Mouse (Mus musculus) large intestine, adult 2 months (tissue): ENCODE data around the gene Sprr3. TPM values are rescaled to one million over a fixed set of nuclear protein-coding genes. Genes with fewer than 3 reads are reported as not detected.
"Not testable (repeated sequence)": the region's sequence is repeated elsewhere in the genome, so short reads cannot be mapped to it uniquely, and the experiment has no call there.

Source experiments
- DNase-seq: peaks from one replicate; pipeline ENCODE4 v3.0.0-alpha.2; 2012; ENCODE audit warnings: low read depth, low spot score
- WGBS: fragments of 180-500 bp; shearing (Covaris S2); methylation state at CpG from one replicate; pipeline ENCODE4 v1.1.7; 2018; 5-methylcytosine and 5-hydroxymethylcytosine counted together
- polyA plus RNA-seq: library from polyadenylated mRNA; depleted of rRNA; stranded (reverse); fragments of >200 nt; gene quantifications from 2 replicates; pipeline ENCODE4 v1.2.3, GENCODE M21; 2012; rRNA removed

The Sprr3 gene
- polyA plus RNA-seq: 0.37 TPM in 1 of 2 replicates, not detected in the other

GRCm38 (mm10) chr3:92458620-92459019 lies at the start of gene Sprr3:
Sprr3 (minus strand) TSS chr3:92458720.
- DNase-seq: no peak
- WGBS: 51% methylated on average over 2 of the region's 2 CpGs

- 57% methylated on average over 1 of the region's 1 CpGs for WGBS
- no peak for DNase-seq
These were observed 49.7 kb upstream of the Sprr3 start for GRCm38 (mm10) chr3:92508185-92508584.

- DNase-seq: no peak
These were observed 45.0 kb upstream of the Sprr3 start for GRCm38 (mm10) chr3:92503528-92503927.

- WGBS: 75% methylated on average over 1 of the region's 1 CpGs
- no peak for DNase-seq
These were observed 41.9 kb upstream of the Sprr3 start, which contains the start of gene Sprr4 for GRCm38 (mm10) chr3:92500393-92500792. Sprr4 (minus strand) TSS chr3:92500493.

GRCm38 (mm10) chr3:92490262-92490661 lies 31.7 kb upstream of the Sprr3 start:
- not testable (repeated sequence) for DNase-seq

- WGBS: 9% methylated on average over 1 of the region's 1 CpGs
- DNase-seq: no peak
These were observed 27.8 kb upstream of the Sprr3 start for GRCm38 (mm10) chr3:92486307-92486706.

- peak; percentile 44 for DNase-seq
These were observed 27.3 kb upstream of the Sprr3 start, which contains the start of gene Sprr1a for GRCm38 (mm10) chr3:92485863-92486262. Sprr1a (minus strand) TSS chr3:92485895.

GRCm38 (mm10) chr3:92481249-92481648 lies 22.7 kb upstream of the Sprr3 start:
- DNase-seq: not testable (repeated sequence)

- WGBS: 73% methylated on average over 2 of the region's 2 CpGs
- no peak for DNase-seq
These were observed 11.6 kb upstream of the Sprr3 start for GRCm38 (mm10) chr3:92470111-92470510.

GRCm38 (mm10) chr3:92467424-92467823 lies 8.9 kb upstream of the Sprr3 start:
- DNase-seq: no peak

- WGBS: 68% methylated on average over 1 of the region's 1 CpGs
- no peak for DNase-seq
These were observed 8.1 kb upstream of the Sprr3 start for GRCm38 (mm10) chr3:92466576-92466975.

GRCm38 (mm10) chr3:92455151-92455550 lies 3.4 kb downstream of the Sprr3 start:
- WGBS: 81% methylated on average over 5 of the region's 5 CpGs
- DNase-seq: no peak

- no peak for DNase-seq
- 69% methylated on average over 3 of the region's 3 CpGs for WGBS
These were observed 18.3 kb downstream of the Sprr3 start for GRCm38 (mm10) chr3:92440177-92440576.

- 90% methylated on average over 3 of the region's 3 CpGs for WGBS
- DNase-seq: no peak
These were observed 19.8 kb downstream of the Sprr3 start, which contains the start of gene Sprr1b for GRCm38 (mm10) chr3:92438689-92439088. Sprr1b (minus strand) TSS chr3:92438789.

- DNase-seq: no peak
- 86% methylated on average over 2 of the region's 2 CpGs for WGBS
These were observed 26.2 kb downstream of the Sprr3 start, which contains the start of gene Sprr2k for GRCm38 (mm10) chr3:92432282-92432681. Sprr2k (plus strand) TSS chr3:92432582.

GRCm38 (mm10) chr3:92429323-92429722 lies 29.2 kb downstream of the Sprr3 start, which contains the start of gene Gm9774:
Gm9774 (minus strand) TSS chr3:92429423.
- 92% methylated on average over 6 of the region's 6 CpGs for WGBS

GRCm38 (mm10) chr3:92417782-92418181 lies 40.7 kb downstream of the Sprr3 start, which contains the start of gene Sprr2j-ps:
Sprr2j-ps (plus strand) TSS chr3:92418082.
- WGBS: 78% methylated on average over 2 of the region's 2 CpGs
- DNase-seq: no peak

More at GRCm38 (mm10) chr3:92429323-92429722, 29.2 kb downstream of the Sprr3 start, which contains the start of gene Gm9774:
- DNase-seq: no peak

GRCm38 (mm10) chr3:92407691-92408090 lies 50.8 kb downstream of the Sprr3 start, which contains the start of gene Sprr2i:
Sprr2i (plus strand) TSS chr3:92407991.
- no peak for DNase-seq
- 94% methylated on average over 2 of the region's 2 CpGs for WGBS
